Mouse (Mus musculus) T-cell, adult 66 days (primary cell): ENCODE results near the gene Stfa2. TPM values are rescaled to one million over a fixed set of nuclear protein-coding genes. Genes with fewer than 3 reads are reported as not detected.

Source experiments
- total RNA-seq, 2 experiments: library from RNA; stranded (reverse); gene quantifications; 3 replicates in 1 of 2; 4 replicates in 1 of 2; pipeline ENCODE4 v1.2.4; 2023

Gene Stfa2
- total RNA-seq: not detected

GRCm38 (mm10) chr16:36408357-36408756, at the start of gene Stfa2:
TSS of gene Stfa2 (minus strand) at chr16:36408457.

GRCm38 (mm10) chr16:36455342-36455802, 47.1 kb upstream of the Stfa2 start, which contains the start of gene Stfa3:
TSS of gene Stfa3 (minus strand) at chr16:36455392.

GRCm38 (mm10) chr16:36367648-36368047, 40.6 kb downstream of the Stfa2 start, which contains the start of gene BC100530:
TSS of gene BC100530 (minus strand) at chr16:36367748.

Other genes with a start within 250 kb of the Stfa2 start
- not detected for gene Gm5483, start 224.2 kb downstream of the Stfa2 start, total RNA-seq
- gene Gm5416, start 198.1 kb downstream of the Stfa2 start, total RNA-seq: not detected
- gene 2010005H15Rik, start 187.0 kb downstream of the Stfa2 start, total RNA-seq: not detected
- gene Stfa1, start 131.5 kb downstream of the Stfa2 start, total RNA-seq: not detected
- not detected for gene BC117090, start 74.1 kb downstream of the Stfa2 start, total RNA-seq
- not detected for gene BC100530, start 40.7 kb downstream of the Stfa2 start, total RNA-seq
- gene Stfa3, start 46.9 kb upstream of the Stfa2 start, total RNA-seq: 1 to 10 TPM in 1 of 2 experiments, not detected in 1; 2.2 TPM
- not detected for gene Casr, start 153.7 kb upstream of the Stfa2 start, total RNA-seq